Mouse (Mus musculus) heart, adult 2 months (tissue): Measurements from ENCODE around the gene Cd200r3. TPM values are rescaled to one million over a fixed set of nuclear protein-coding genes. Genes with fewer than 3 reads are reported as not detected.

ENCODE experiments used
- DNase-seq, 2 experiments: peaks; one replicate each; pipeline ENCODE4 v3.0.0; 2021
- H3K27ac ChIP-seq: fragments of 200-600 bp; 2 replicates; pipeline ENCODE4 v1.8.1; 2022
- H3K27me3 ChIP-seq: fragments of 200-500 bp; 2 replicates; pipeline ENCODE4 v1.6.1; 2012; ENCODE audit warnings: mild to moderate bottlenecking, low read length, inconsistent platforms, mixed read lengths; ENCODE audit not compliant: control insufficient read depth, insufficient read depth
- H3K36me3 ChIP-seq: fragments of 200-500 bp; 2 replicates; pipeline ENCODE4 v1.6.1; 2012; ENCODE audit warnings: low read length, inconsistent platforms; ENCODE audit not compliant: control insufficient read depth, insufficient read depth
- H3K4me1 ChIP-seq: fragments of 200-500 bp; 2 replicates; pipeline ENCODE4 v1.6.1; 2011; ENCODE audit warnings: low read length; ENCODE audit not compliant: control insufficient read depth, insufficient read depth
- H3K4me3 ChIP-seq: fragments of 200-600 bp; 2 replicates; pipeline ENCODE4 v1.8.1; 2022
- H3K79me2 ChIP-seq: fragments of 200-500 bp; replicated peaks from 2 replicates; pipeline ENCODE4 v1.6.1; 2012; ENCODE audit warnings: mild to moderate bottlenecking, inconsistent platforms, low read length, moderate library complexity, mixed read lengths; ENCODE audit not compliant: control insufficient read depth, insufficient read depth
- H3K9ac ChIP-seq: fragments of 200-500 bp; 2 replicates; pipeline ENCODE4 v1.6.1; 2012; ENCODE audit warnings: low read depth, mild to moderate bottlenecking, control low read depth, inconsistent platforms, low read length, mixed read lengths
- CTCF ChIP-seq: fragments of 200-600 bp; IDR thresholded peaks from 2 replicates; pipeline ENCODE4 v1.8.1; 2022; ENCODE audit warnings: antibody characterized with exemption, mild to moderate bottlenecking, moderate library complexity
- EP300 ChIP-seq: fragments of 200-500 bp; IDR thresholded peaks from 2 replicates; pipeline ENCODE4 v1.6.1; 2011; ENCODE audit warnings: low read depth, low read length, control low read depth; ENCODE audit not compliant: insufficient read depth
- POLR2A ChIP-seq: fragments of 200-500 bp; IDR thresholded peaks from 2 replicates; pipeline ENCODE4 v1.6.1; 2011; ENCODE audit warnings: mild to moderate bottlenecking, low read depth, low read length, control low read depth; ENCODE audit not compliant: insufficient read depth
- WGBS: fragments of 180-500 bp; shearing (Covaris S2); methylation state at CpG from one replicate; pipeline ENCODE4 v1.1.7; 2018; 5-methylcytosine and 5-hydroxymethylcytosine counted together
- intact Hi-C: fragments of 180-260 bp; cut with DNase I; formaldehyde crosslinking; loops from one replicate; pipeline ENCODE4 v1.15.1; 2025
- polyA plus RNA-seq: library from polyadenylated mRNA; depleted of rRNA; stranded (reverse); fragments of >200 nt; gene quantifications from 2 replicates; pipeline ENCODE4 v1.2.3, GENCODE M21; 2012
- total RNA-seq, 2 experiments: library from RNA; stranded (reverse); gene quantifications; 2 replicates each; pipeline ENCODE4 v1.2.3; 2021

Cd200r3 gene
- total and polyA plus RNA-seq, 3 experiments: not detected

- Histone ChIP-seq H3K4me1 (no peaks in the 10 kb centered on the region), H3K27ac (no peak overlapping the region), H3K36me3 (no peaks in the 10 kb centered on the region), H3K79me2 (no peaks in the 10 kb centered on the region), H3K27me3 (no peaks in the 10 kb centered on the region), H3K4me3 (no peak overlapping the region), H3K9ac (no peak overlapping the region)
- DNase-seq: no peak
- no peak for TF ChIP-seq POLR2A
- no peak for TF ChIP-seq CTCF
- no peak for TF ChIP-seq EP300
- intact Hi-C loops: loop anchor here (5.0 kb wide), 1 partner anchor 254 kb away; the partner anchor contains the start of gene Cd200r1
Observed at GRCm38 (mm10) chr16:45021443-45021842, 78.0 kb downstream of the Cd200r3 start.

GRCm38 (mm10) chr16:45023904-45024303 is 80.4 kb downstream of the Cd200r3 start:
- intact Hi-C loops: loop anchor here (5.0 kb wide), 1 partner anchor 257 kb away; the partner anchor contains the start of gene Cd200r1
- Histone ChIP-seq H3K4me3 (no peak overlapping the region), H3K27ac (no peak overlapping the region), H3K79me2 (no peaks in the 10 kb centered on the region), H3K4me1 (no peaks in the 10 kb centered on the region), H3K36me3 (no peaks in the 10 kb centered on the region), H3K27me3 (no peaks in the 10 kb centered on the region), H3K9ac (no peak overlapping the region)
- DNase-seq: peak; percentile 40 to 51
- WGBS: 56% methylated on average over 4 of the region's 4 CpGs
- TF ChIP-seq POLR2A (no peak), CTCF (peak; percentile 63), EP300 (no peak)

DNA sequence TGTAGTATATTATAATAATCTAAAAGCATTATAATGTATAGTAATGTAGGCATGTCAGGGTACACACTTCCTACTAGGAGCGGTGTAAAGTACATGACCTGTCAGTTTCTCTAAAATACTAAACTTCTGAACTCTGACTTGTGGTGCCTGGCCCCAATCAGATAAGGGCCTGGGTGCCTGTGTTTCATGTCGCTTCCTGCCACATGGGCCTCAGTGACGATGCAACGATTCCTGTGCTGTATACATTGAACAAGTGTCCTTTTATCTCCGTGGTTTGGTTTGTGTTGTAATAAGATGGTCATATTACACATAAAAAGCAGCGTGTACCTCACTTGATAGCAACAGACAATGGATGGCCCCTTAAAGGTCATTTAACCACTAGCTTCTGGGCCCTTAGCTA is 81.8 kb downstream of the Cd200r3 start:
- Histone ChIP-seq H3K36me3 (no peaks in the 10 kb centered on the region), H3K4me1 (peaks cover 1% of the 10 kb centered on the region; the same call in 1 of the 2 replicates), H3K9ac (no peak overlapping the region), H3K79me2 (no peaks in the 10 kb centered on the region), H3K4me3 (no peak overlapping the region), H3K27ac (no peak overlapping the region), H3K27me3 (no peaks in the 10 kb centered on the region)
- intact Hi-C loops: no loop called here
- TF ChIP-seq CTCF (no peak), EP300 (no peak), POLR2A (no peak)
- WGBS: 57% methylated on average over 6 of the region's 6 CpGs
- no peak for DNase-seq

- no peak for DNase-seq
- Histone ChIP-seq H3K4me1 (peaks cover 1% of the 10 kb centered on the region; the same call in 1 of the 2 replicates), H3K27ac (no peak overlapping the region), H3K79me2 (no peaks in the 10 kb centered on the region), H3K36me3 (no peaks in the 10 kb centered on the region), H3K4me3 (no peak overlapping the region), H3K9ac (no peak overlapping the region), H3K27me3 (no peaks in the 10 kb centered on the region)
- TF ChIP-seq CTCF: no peak
- TF ChIP-seq POLR2A: no peak
- TF ChIP-seq EP300: no peak
- WGBS: 88% methylated on average over 5 of the region's 5 CpGs
- intact Hi-C loops: no loop called here
Observed at GRCm38 (mm10) chr16:45029080-45029479, 85.6 kb downstream of the Cd200r3 start.

GRCm38 (mm10) chr16:45029493-45029892 is 86.0 kb downstream of the Cd200r3 start:
- 70% methylated on average over 1 of the region's 1 CpGs for WGBS
- intact Hi-C loops: no loop called here
- no peak for DNase-seq
- no peak overlapping the region for H3K4me3 ChIP-seq
- no peak overlapping the region for H3K27ac ChIP-seq
- peaks cover 1% of the 10 kb centered on the region; the same call in 1 of the 2 replicates for H3K4me1 ChIP-seq
- H3K27me3 ChIP-seq: no peaks in the 10 kb centered on the region
- TF ChIP-seq CTCF (no peak), POLR2A (no peak), EP300 (no peak)
- H3K79me2 ChIP-seq: no peaks in the 10 kb centered on the region
- no peaks in the 10 kb centered on the region for H3K36me3 ChIP-seq
- H3K9ac ChIP-seq: no peak overlapping the region

- Histone ChIP-seq H3K27me3 (no peaks in the 10 kb centered on the region), H3K4me1 (peaks cover 1% of the 10 kb centered on the region; the same call in 1 of the 2 replicates), H3K4me3 (no peak overlapping the region), H3K79me2 (no peaks in the 10 kb centered on the region), H3K36me3 (no peaks in the 10 kb centered on the region), H3K9ac (no peak overlapping the region), H3K27ac (no peak overlapping the region; the same call in none of the 2 replicates)
- no peak for TF ChIP-seq CTCF
- TF ChIP-seq EP300: no peak
- TF ChIP-seq POLR2A: no peak
- WGBS: 78% methylated on average over 4 of the region's 4 CpGs
- intact Hi-C loops: loop anchor here (5.0 kb wide), 1 partner anchor 37 kb away; no protein-coding TSS in a partner anchor
- DNase-seq: no peak
Observed at GRCm38 (mm10) chr16:45030127-45030526, 86.6 kb downstream of the Cd200r3 start.
